Mouse (Mus musculus) olfactory bulb, adult 2 months (tissue): Measurements from ENCODE around the gene Coil. TPM values are rescaled to one million over a fixed set of nuclear protein-coding genes. Genes with fewer than 3 reads are reported as not detected.

Experiments
- H3K27ac ChIP-seq: fragments of 200-500 bp; 2 replicates; pipeline ENCODE4 v1.5.1; 2012; ENCODE audit warnings: low read depth, low read length; ENCODE audit not compliant: insufficient read depth
- H3K4me1 ChIP-seq: fragments of 200-500 bp; 2 replicates; pipeline ENCODE4 v1.6.1; 2012; ENCODE audit warnings: low read length; ENCODE audit not compliant: control insufficient read depth, insufficient read depth
- H3K4me3 ChIP-seq: fragments of 200-500 bp; 2 replicates; pipeline ENCODE4 v1.5.1; 2012; ENCODE audit warnings: mild to moderate bottlenecking, low read depth, low read length, moderate library complexity; ENCODE audit not compliant: insufficient read depth
- CTCF ChIP-seq: fragments of 200-500 bp; IDR thresholded peaks from 2 replicates; pipeline ENCODE4 v1.5.1; 2012; ENCODE audit warnings: low read depth, mild to moderate bottlenecking, low read length, moderate library complexity; ENCODE audit not compliant: insufficient read depth
- POLR2A ChIP-seq: fragments of 200-500 bp; IDR thresholded peaks from 2 replicates; pipeline ENCODE4 v1.6.1; 2012; ENCODE audit warnings: mild to moderate bottlenecking, low read depth, low read length, moderate library complexity; ENCODE audit not compliant: insufficient read depth
- WGBS: fragments of 180-500 bp; shearing (Covaris S2); methylation state at CpG from one replicate; pipeline ENCODE4 v1.1.7; 2018; 5-methylcytosine and 5-hydroxymethylcytosine counted together
- polyA plus RNA-seq: library from polyadenylated mRNA; stranded (reverse); fragments of >200 nt; gene quantifications from 2 replicates; pipeline ENCODE4 v1.2.4, GENCODE M21; 2012; ENCODE audit warnings: low replicate concordance; ENCODE audit not compliant: missing spikeins, insufficient read depth, insufficient read length

Coil gene
- polyA plus RNA-seq, 1 experiment: not detected

DNA sequence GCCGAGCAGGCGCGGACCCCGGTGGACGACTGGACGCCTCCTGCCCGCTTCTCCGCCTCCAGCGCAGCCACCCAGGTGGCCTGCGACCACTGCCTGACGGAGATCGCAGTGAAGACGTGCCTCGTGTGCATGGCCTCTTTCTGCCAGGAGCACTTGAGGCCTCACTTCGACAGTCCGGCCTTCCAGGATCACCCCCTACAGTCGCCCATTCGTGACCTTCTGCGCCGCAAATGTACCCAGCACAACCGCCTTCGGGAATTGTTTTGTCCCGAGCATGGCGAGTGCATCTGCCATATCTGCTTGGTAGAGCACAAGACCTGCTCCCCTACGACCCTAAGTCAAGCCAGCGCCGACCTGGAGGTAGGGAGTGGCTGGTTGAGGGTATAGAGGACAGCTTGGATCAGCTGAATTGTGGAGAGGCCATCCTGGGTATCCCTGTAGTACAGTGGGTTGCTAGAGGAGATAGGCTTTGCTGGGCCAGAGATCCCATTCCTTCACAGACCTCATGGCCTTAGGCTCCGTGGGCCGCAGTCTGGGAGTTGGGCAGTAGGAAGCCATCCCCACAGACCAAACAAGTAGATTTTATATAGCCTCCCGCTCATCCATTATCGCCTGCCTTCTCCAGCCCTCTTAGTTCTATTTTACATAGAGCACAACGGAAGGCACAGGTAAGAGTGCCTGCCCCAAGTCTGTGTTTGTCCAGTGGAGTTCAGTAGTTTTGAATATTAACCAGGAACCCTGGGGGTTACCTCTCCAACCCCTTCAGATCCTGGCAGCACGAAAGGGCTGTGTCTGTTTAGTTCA is 29.9 kb downstream of the Coil start:
- WGBS: 44% methylated on average over 33 of the region's 33 CpGs
- H3K27ac ChIP-seq: no peak overlapping the region
- no peak for TF ChIP-seq POLR2A
- peak overlapping the region; percentile 42 for H3K4me3 ChIP-seq
- H3K4me1 ChIP-seq: no peaks in the 10 kb centered on the region; the same call in 1 of the 2 replicates

DNA sequence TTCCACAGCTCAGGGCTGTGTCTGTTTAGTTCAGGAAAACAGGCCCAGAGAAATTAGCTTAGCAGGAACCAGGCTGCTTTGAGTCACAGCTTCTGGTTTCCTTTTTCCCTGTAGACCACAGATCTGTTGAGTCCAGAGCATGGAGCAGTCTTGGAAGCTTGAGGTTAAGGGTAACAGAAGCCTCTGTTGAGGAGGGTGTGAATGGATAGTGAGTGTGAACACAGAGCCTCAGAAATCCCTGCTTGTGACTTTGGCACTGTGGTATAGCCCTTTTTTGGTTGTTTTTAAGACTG is 30.4 kb downstream of the Coil start:
- TF ChIP-seq POLR2A: no peak
- no peak for TF ChIP-seq CTCF
- Histone ChIP-seq H3K4me3 (0 out of 2 replicates have a peak overlapping the region, but pooled peaks have one; percentile 42), H3K4me1 (no peaks in the 10 kb centered on the region; the same call in 1 of the 2 replicates), H3K27ac (no peak overlapping the region)

DNA sequence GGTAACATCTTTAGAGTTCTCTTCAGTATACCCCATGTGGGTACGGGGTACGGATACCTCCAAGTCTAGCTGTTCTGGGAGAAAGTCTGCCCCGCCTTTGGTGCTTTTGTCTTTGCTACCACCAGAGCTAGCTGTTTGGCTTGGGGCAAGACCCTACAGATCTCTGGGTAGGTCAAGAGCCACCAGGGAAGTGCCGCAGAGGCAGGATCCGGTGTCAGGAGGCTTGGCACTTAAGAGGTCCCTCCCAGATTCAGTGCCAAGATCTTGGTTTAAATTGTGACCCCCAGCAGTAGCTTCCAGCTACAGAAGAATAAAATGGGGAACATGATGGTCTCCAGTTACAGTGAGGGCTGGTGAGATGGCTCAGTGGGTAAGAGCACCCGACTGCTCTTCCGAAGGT is 31.5 kb downstream of the Coil start:
- WGBS: 90% methylated on average over 7 of the region's 7 CpGs
- H3K4me3 ChIP-seq: no peak overlapping the region
- TF ChIP-seq POLR2A (no peak), CTCF (no peak)
- no peaks in the 10 kb centered on the region; the same call in 1 of the 2 replicates for H3K4me1 ChIP-seq
- H3K27ac ChIP-seq: no peak overlapping the region

DNA sequence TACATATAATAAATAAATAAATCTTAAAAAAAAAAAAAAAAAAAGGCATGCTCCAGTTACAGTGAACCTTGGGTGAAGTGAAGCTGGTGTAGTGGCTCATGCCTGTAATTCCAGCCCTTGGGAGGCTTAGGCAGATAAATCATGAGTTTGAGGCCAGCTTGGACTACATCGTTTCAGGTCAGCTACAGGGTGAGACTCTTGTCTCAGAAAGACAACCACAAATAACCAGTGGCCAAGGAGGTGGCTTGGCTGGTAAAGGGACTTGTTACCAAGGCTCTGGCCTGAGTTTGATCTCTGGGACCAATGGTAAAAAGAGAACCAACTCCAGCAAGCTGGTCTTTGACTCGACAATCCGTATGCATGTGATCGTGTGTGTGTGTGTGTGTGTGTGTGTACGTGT is 32.0 kb downstream of the Coil start:
- WGBS: 92% methylated on average over 5 of the region's 5 CpGs
- Histone ChIP-seq H3K27ac (no peak overlapping the region), H3K4me3 (no peak overlapping the region), H3K4me1 (no peaks in the 10 kb centered on the region; the same call in 1 of the 2 replicates)
- TF ChIP-seq CTCF: no peak

DNA sequence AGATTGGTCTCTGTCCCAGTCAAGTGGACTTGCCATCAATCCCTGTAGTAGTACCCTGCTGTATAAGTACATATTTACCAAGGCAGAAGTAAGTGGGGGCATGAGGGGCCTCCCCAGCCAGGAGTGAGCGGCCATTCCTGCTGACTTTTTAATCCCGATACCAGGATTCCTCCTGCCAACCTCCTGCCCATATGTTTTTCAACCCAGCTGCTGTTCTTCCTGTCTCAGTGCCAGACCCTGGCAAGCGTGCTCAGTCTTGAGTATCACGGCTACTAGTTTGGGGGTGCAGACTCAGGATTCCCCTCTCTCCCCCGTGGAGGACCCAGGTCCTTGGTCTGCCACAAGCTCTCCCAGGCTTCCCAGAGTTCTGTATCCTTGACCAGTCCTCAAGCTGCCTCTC is 32.6 kb downstream of the Coil start:
- no peak overlapping the region for H3K27ac ChIP-seq
- 72% methylated on average over 5 of the region's 5 CpGs for WGBS
- no peaks in the 10 kb centered on the region; the same call in 1 of the 2 replicates for H3K4me1 ChIP-seq
- no peak overlapping the region for H3K4me3 ChIP-seq
- TF ChIP-seq CTCF (no peak), POLR2A (no peak)

DNA sequence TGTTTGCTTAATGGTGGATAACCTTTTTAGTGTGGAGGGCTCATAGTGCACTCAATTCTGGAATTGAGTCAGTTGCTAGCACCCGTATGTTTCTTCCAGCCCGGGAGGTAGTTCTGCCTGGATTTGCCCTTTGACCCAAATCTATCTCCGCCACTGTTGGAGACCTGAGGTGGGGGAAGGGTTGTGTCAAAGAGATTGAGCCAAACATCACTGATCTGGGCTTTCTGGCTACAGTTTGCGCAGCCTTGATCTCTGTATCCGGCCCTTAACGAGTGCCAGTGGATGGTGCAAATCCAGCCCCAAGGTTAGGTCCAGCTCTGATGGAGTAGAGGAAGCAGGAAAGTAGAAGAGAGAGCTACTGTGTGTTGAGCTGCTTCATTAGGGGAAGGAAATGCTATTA is 33.0 kb downstream of the Coil start:
- Histone ChIP-seq H3K4me1 (no peaks in the 10 kb centered on the region; the same call in 1 of the 2 replicates), H3K27ac (no peak overlapping the region), H3K4me3 (no peak overlapping the region)
- TF ChIP-seq CTCF (no peak), POLR2A (no peak)
- 70% methylated on average over 6 of the region's 6 CpGs for WGBS

DNA sequence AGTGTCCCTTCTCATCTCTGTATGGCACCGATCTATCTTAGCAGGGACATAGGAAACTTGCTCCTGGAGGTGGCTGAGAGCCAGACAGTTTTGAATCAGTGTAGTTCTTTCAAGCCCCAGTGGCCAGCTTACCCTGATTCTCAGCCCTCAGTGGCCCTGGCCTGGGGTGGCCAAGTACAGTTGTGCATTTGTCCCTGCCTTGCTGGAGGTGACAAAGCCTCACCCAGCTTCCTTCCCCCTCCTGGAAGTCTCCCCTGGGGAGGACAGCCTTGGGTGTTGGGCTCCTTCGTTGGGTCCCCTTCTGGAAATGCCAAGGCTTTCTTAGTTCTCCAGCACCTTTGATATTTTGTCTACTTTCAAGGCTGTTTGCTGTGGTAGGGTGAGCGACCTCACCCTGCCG is 33.7 kb downstream of the Coil start:
- no peaks in the 10 kb centered on the region; the same call in 1 of the 2 replicates for H3K4me1 ChIP-seq
- TF ChIP-seq POLR2A (no peak), CTCF (no peak)
- no peak overlapping the region for H3K4me3 ChIP-seq
- no peak overlapping the region for H3K27ac ChIP-seq
- 74% methylated on average over 4 of the region's 4 CpGs for WGBS

DNA sequence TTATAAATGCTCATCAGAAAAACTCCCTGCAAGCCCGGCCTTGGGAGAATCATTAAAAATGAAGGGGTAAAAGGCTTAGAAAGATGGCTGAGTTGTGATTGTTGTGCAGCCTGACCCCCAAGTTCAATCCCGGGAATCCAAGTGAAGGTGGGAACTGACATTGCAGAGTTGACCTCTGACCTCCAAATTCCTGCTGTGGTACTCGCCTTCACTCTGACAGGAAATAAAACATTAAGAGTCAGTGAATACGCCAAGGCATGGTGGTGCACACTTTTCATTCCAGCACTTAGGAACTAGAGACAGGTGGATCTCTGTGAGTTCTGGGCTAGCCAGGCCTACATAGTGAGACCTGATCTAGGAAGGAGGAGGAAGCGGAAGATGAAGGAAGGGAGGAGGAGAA is 35.4 kb downstream of the Coil start:
- Histone ChIP-seq H3K27ac (no peak overlapping the region), H3K4me3 (no peak overlapping the region), H3K4me1 (no peaks in the 10 kb centered on the region; the same call in 1 of the 2 replicates)
- TF ChIP-seq CTCF: no peak
- no peak for TF ChIP-seq POLR2A
- 86% methylated on average over 5 of the region's 5 CpGs for WGBS

DNA sequence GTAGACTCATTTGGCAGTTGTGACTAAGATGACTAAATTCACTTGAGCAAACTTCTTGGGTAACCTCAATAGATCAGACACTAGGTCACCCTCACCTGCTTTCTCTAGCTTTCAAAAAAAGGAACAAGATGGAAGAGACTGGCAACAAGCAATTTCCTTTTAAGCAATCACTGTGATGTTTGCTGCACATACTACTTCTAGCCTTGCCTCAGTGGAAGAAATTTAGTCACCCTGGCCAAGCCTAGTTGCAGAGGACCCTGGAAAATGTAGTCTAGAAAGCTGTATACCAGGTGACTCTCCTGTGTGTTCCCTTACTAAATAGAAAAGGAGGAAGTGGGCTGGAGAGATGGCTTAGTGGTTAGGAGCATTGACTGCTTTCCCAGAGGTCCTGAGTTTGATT is 36.4 kb downstream of the Coil start:
- Histone ChIP-seq H3K4me1 (no peaks in the 10 kb centered on the region; the same call in 1 of the 2 replicates), H3K27ac (no peak overlapping the region)
- TF ChIP-seq POLR2A (no peak), CTCF (no peak)

DNA sequence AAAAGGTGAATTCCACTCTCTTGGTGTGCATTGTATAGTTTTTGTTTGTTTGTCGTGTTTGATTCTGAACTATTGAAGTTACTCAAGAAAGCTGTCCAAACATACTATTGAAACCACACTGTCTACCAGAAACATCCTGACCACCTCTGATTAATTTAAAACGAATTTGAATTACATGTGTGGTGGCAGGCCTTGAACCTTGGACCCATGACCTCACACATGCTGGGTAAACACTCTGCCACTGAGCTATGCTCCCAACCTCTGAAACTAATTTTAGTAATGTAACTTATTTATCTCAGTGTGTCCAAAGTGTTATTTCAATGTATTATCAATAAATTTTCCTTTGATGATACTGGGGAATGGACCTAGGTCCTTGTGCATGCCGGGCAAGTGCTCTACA is 37.5 kb downstream of the Coil start:
- no peak overlapping the region for H3K4me3 ChIP-seq
- no peak for TF ChIP-seq CTCF
- no peak for TF ChIP-seq POLR2A
- WGBS: 82% methylated on average over 3 of the region's 3 CpGs
- no peak overlapping the region for H3K27ac ChIP-seq
- no peaks in the 10 kb centered on the region; the same call in 1 of the 2 replicates for H3K4me1 ChIP-seq

More for the DNA sequence above, 36.4 kb downstream of the Coil start:
- no peak overlapping the region for H3K4me3 ChIP-seq
